Mouse (Mus musculus) erythroblast, embryonic 14.5 days (primary cell): ENCODE results near the gene Magt1.

ENCODE experiments used
- GATA1 ChIP-seq: IDR thresholded peaks from 2 replicates; pipeline ENCODE4 v1.6.1; 2012; ENCODE audit warnings: low read length, inconsistent platforms, mixed read lengths
- TAL1 ChIP-seq: IDR thresholded peaks from 3 replicates; pipeline ENCODE4 v1.6.1; 2012; ENCODE audit warnings: low read length, inconsistent platforms, mixed read lengths

DNA sequence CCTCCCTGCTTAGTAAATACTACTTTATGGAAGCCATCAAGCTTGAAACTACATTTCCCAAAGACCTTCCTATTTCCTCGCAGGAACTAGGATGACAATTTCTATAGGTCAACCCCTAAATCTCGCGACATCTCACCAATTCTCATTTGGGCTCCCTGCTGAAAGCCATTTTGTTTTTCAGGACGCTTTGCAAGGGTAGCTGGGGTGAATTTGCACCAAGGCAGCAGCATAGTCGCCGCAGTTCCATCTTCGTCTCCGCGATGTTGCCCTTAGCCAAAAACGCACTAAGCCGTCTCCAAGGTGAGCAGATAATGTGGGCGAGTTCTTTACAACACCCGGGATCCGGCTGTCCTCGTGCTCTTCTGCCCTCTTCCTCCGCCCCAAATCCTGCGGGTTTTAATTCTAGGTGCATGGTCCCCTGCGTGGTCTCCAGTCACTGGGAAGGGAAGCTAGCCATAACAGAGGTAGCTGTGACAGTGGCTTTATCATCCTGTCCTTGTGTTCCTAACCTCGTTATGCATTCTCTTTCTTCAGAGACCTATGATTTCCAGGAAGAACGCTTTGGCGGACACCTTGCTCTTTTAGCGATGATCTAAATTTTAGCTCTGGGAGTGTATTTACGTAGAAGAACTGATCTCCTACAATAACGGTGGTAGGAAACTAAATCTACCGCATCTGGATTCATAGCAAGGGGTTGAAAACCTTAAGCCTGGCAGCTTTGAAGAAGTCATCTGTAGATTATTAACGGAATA lies 4.0 kb upstream of the Magt1 start, which contains the start of gene Cox7b:
- TF ChIP-seq GATA1 (no peak), TAL1 (no peak)
